Mouse (Mus musculus) liver, embryonic 14.5 days (tissue): Measurements from ENCODE around the gene Ephx1. TPM values are rescaled to one million over a fixed set of nuclear protein-coding genes. Genes with fewer than 3 reads are reported as not detected.

Experiments
- ATAC-seq: fragments of 200-750 bp; cut with Nextera tagmentation; 2 replicates; pipeline ENCODE4 v1.8.0; 2017; ENCODE audit warnings: moderate number of reproducible peaks, mild to moderate bottlenecking, moderate library complexity; ENCODE audit not compliant: insufficient read depth
- DNase-seq, 3 experiments: peaks; one replicate each; pipeline ENCODE4 v3.0.0-alpha.2; 2012 to 2013; ENCODE audit warnings: low read depth in 3 of 3, low spot score in 3 of 3
- H3K27ac ChIP-seq: fragments of 300-500 bp; sonication (generic); 2 replicates; pipeline ENCODE4 v1.5.1; 2014; ENCODE audit warnings: moderate library complexity, mild to moderate bottlenecking, control low read depth, inconsistent platforms
- H3K27me3 ChIP-seq: fragments of 300-500 bp; sonication (generic); 2 replicates; pipeline ENCODE4 v1.6.1; 2014; ENCODE audit warnings: mild to moderate bottlenecking, low read length, moderate library complexity; ENCODE audit not compliant: control insufficient read depth, insufficient read depth
- H3K36me3 ChIP-seq: fragments of 300-500 bp; sonication (generic); replicated peaks from 2 replicates; pipeline ENCODE4 v1.6.1; 2014; ENCODE audit warnings: low read depth; ENCODE audit not compliant: control insufficient read depth, insufficient read depth
- H3K4me1 ChIP-seq, 2 experiments: fragments of 200-500 bp in 1 of 2; fragments of 300-500 bp in 1 of 2; sonication (generic) in 1 of 2; replicated peaks; 2 replicates each; pipeline ENCODE4 v1.6.1; 2012 to 2014; ENCODE audit warnings: antibody characterized with exemption in 1 of 2, inconsistent platforms in 1 of 2, low read length in 1 of 2; ENCODE audit not compliant: control insufficient read depth in 2 of 2, insufficient read depth in 2 of 2
- H3K4me2 ChIP-seq: fragments of 300-500 bp; sonication (generic); 2 replicates; pipeline ENCODE4 v1.6.1; 2014; ENCODE audit warnings: low read depth, mild to moderate bottlenecking, control low read depth, moderate library complexity
- H3K4me3 ChIP-seq, 2 experiments: fragments of 200-500 bp in 1 of 2; fragments of 300-500 bp in 1 of 2; sonication (generic) in 1 of 2; 2 replicates each; pipeline ENCODE4 v1.5.1; 2012 to 2014; ENCODE audit warnings: low read depth in 2 of 2, low read length in 2 of 2, mild to moderate bottlenecking in 2 of 2, control low read depth in 1 of 2, inconsistent platforms in 1 of 2, moderate library complexity in 1 of 2; ENCODE audit not compliant: insufficient read depth in 1 of 2
- H3K9ac ChIP-seq: fragments of 300-500 bp; sonication (generic); replicated peaks from 2 replicates; pipeline ENCODE4 v1.6.1; 2014; ENCODE audit warnings: mild to moderate bottlenecking, control low read depth, moderate library complexity
- H3K9me3 ChIP-seq: fragments of 300-500 bp; sonication (generic); 2 replicates; pipeline ENCODE4 v1.6.1; 2016; ENCODE audit warnings: low read length, mixed read lengths; ENCODE audit not compliant: control insufficient read depth
- CTCF ChIP-seq: IDR thresholded peaks from 2 replicates; pipeline ENCODE4 v1.5.1; 2016; ENCODE audit warnings: antibody characterized with exemption, low read depth, control low read depth
- EP300 ChIP-seq: IDR thresholded peaks from 2 replicates; pipeline ENCODE4 v1.6.1; 2016; ENCODE audit warnings: antibody characterized with exemption, low read depth
- WGBS: fragments of 180-500 bp; shearing (Covaris S2); extraction: QIAGEN DNeasy Blood & Tissue Kit; methylation state at CpG from one replicate; pipeline ENCODE4 v1.1.7; 2014; ENCODE audit not compliant: insufficient replicate concordance; 5-methylcytosine and 5-hydroxymethylcytosine counted together
- polyA plus RNA-seq, 2 experiments: library from polyadenylated mRNA; depleted of rRNA in 1 of 2; stranded (reverse) in 1 of 2; unstranded in 1 of 2; fragments of >200 nt; fragmentation: Nextera tagmentation in 1 of 2; extraction: Ambion mirVana in 1 of 2; gene quantifications; 2 replicates each; pipeline versions ENCODE4 v1.2.1 to v1.2.3; 2012 to 2014

The Ephx1 gene
- polyA plus RNA-seq (2012; rRNA removed) (2.8 and 2.9 TPM in 2 replicates), polyA plus RNA-seq (2014; fragmentation: Nextera tagmentation; extraction: Ambion mirVana) (4.2 and 4.8 TPM in 2 replicates)

DNA sequence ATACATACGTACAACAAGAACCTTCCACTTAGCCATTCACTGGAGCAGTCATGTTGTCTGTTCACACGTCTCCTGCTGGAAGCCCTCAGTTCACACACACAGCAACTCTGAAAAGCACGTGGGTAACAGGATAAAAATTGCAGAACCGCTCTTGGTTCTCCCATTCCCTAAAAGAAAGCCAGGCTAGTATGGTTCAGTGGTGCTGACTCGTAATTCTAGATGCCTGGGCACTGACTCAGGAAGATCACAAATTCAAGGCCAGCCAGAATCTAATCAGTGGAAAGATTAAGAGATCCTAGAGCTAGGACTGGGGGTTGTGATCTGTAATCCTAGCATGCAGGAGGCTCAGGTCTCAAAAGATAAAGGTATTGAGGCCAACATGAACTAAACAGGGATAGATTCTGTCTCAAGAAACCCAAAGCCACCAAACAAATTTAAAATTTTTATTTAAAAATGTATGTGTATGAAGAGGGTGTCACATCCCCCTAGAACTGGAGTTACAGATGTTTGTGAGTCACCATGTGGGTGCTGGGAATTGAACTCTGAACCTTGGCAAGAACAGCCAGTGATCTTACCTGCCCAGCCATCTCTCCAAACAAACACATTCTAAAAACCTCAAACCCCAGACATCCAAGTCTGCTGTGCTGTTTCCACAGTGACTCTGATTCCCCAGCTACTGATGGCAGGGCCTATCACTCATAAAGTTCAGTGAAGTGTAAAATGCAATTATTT, at the start of gene Ephx1:
Gene Ephx1, minus strand, starts transcription at position 149 of the 732 bp plus-strand sequence.
- DNase-seq (no peak), ATAC-seq (no peak)
- H3K27ac ChIP-seq = no peak within 1 kb of the TSS
- peaks cover 9 to 13% of the 10 kb centered on the region in 2 experiments for H3K4me1 ChIP-seq
- peaks cover 9% of the 10 kb centered on the region for H3K27me3 ChIP-seq
- no peaks in the 10 kb centered on the region for H3K9me3 ChIP-seq
- H3K9ac ChIP-seq = no peak within 1 kb of the TSS; the same call in 1 of the 2 replicates
- no peak within 1 kb of the TSS for H3K4me2 ChIP-seq
- no peaks in the 10 kb centered on the region for H3K36me3 ChIP-seq
- TF ChIP-seq CTCF (no peak), EP300 (no peak)
- WGBS = 40% methylated on average over 5 of the region's 5 CpGs
- H3K4me3 ChIP-seq = no peak within 1 kb of the TSS

DNA sequence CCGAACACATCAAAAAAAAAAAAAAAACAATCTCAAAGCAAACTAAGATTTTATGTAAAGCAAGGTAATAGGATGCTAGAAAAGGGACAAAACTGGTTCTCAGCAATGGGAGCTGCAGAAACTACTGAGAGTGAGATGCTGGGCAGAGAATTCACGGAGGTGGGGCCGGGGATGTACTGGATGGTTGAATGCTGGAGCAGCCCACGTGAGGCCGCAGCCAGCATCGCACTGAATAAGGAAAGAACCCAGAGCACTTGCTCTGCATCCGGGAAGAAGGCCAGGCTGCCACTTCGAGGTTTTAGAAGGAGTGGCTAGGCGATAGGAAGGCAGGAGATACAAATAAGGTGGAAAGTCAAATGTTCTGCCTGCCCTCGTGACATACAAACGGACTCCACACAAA, 49.0 kb upstream of the Ephx1 start:
- WGBS = 51% methylated on average over 11 of the region's 11 CpGs
- no peak overlapping the region for H3K4me3 ChIP-seq
- TF ChIP-seq CTCF (no peak), EP300 (no peak)
- H3K27me3 ChIP-seq = no peaks in the 10 kb centered on the region
- H3K9ac ChIP-seq = no peak overlapping the region
- no peak for ATAC-seq
- no peaks in the 10 kb centered on the region for H3K36me3 ChIP-seq
- no peak overlapping the region for H3K4me2 ChIP-seq
- no peaks in the 10 kb centered on the region for H3K9me3 ChIP-seq
- no peak overlapping the region for H3K27ac ChIP-seq
- peaks cover 0 to 3% of the 10 kb centered on the region in 2 experiments; a peak in 2 of 4 replicates for H3K4me1 ChIP-seq
- DNase-seq = no peak

DNA sequence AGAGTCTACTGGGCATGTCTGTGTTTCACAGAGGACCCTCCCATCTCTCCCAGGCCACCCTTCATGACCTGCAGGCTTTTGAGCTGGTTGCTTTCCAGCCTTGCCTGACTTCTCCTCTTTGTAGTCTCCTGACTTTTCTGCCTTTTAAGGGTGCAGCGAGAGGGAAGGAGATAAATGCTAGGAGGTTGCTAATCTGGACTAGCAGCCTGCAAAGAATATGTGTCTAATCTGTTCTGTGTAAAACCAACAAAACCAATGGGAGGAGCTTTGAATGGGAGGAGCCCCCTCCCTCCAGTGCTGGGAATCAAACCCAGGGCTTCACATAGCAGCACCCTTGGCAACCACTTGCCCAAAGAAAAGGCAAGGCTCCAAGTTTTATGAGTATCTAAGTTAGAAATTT, 47.6 kb upstream of the Ephx1 start:
- DNase-seq = no peak
- H3K9ac ChIP-seq = no peak overlapping the region
- 4% methylated on average over 1 of the region's 1 CpGs for WGBS
- TF ChIP-seq EP300 (0 out of 2 replicates have a peak, but pooled peaks have one; percentile 10), CTCF (no peak)
- no peaks in the 10 kb centered on the region for H3K36me3 ChIP-seq
- no peak overlapping the region for H3K27ac ChIP-seq
- H3K4me1 ChIP-seq = peaks cover 0 to 3% of the 10 kb centered on the region in 2 experiments; a peak in 2 of 4 replicates
- H3K9me3 ChIP-seq = no peaks in the 10 kb centered on the region
- no peak overlapping the region for H3K4me2 ChIP-seq
- H3K27me3 ChIP-seq = no peaks in the 10 kb centered on the region
- no peak for ATAC-seq
- H3K4me3 ChIP-seq = no peak overlapping the region

DNA sequence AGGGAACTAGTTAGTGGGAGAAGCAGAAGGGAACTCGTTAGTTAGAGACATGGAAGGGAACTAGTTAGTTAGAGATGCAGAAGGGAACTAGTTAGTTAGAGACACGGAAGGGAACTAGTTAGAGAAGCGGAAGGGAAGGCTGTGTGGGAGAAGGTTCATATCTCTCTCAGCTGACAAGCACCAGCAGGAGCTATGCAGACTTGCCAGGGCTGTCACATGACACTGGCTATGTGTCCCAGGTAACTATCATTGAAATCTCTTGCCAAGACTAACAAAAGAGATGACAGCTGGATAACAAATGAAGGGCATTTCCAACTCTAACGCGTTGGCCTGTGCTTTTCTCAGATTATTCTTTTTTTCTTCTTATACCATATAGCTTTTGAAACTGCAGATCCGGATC, 43.9 kb upstream of the Ephx1 start:
- Histone ChIP-seq H3K9ac (no peak overlapping the region), H3K27me3 (no peaks in the 10 kb centered on the region), H3K4me2 (no peak overlapping the region), H3K4me3 (no peak overlapping the region), H3K9me3 (no peaks in the 10 kb centered on the region), H3K27ac (no peak overlapping the region), H3K36me3 (no peaks in the 10 kb centered on the region), H3K4me1 (peaks cover 0 to 3% of the 10 kb centered on the region in 2 experiments; a peak in 2 of 4 replicates)
- 64% methylated on average over 6 of the region's 6 CpGs for WGBS
- TF ChIP-seq EP300 = no peak
- TF ChIP-seq CTCF = no peak
- DNase-seq (no peak), ATAC-seq (no peak)

DNA sequence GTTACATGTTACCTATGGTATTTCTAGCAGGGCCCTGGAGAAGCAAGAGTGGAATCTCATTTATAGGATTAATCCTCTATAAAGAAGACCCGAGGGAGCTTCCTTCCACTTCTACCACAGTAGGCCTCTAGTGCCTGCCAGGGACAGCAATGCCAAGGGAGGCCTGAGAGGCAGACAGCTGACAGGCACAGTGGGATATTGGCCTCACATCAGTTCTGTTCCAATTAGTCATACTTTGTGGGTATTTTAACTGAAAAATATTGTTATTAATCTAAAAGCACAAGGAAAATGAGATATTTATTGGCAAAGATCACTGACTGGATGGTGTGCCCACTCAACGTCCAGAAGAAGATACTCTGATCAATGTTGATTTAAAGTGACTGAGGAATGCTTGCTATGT, 43.3 kb upstream of the Ephx1 start:
- peaks cover 0 to 3% of the 10 kb centered on the region in 2 experiments; a peak in 2 of 4 replicates for H3K4me1 ChIP-seq
- TF ChIP-seq CTCF (no peak), EP300 (no peak)
- H3K9me3 ChIP-seq = no peaks in the 10 kb centered on the region
- DNase-seq = no peak
- no peak overlapping the region for H3K9ac ChIP-seq
- ATAC-seq = no peak
- 57% methylated on average over 2 of the region's 2 CpGs for WGBS
- H3K27me3 ChIP-seq = no peaks in the 10 kb centered on the region
- no peaks in the 10 kb centered on the region for H3K36me3 ChIP-seq
- no peak overlapping the region for H3K4me3 ChIP-seq
- no peak overlapping the region for H3K4me2 ChIP-seq
- H3K27ac ChIP-seq = no peak overlapping the region
